Mouse (Mus musculus) natural killer cell, adult 2 months (primary cell): ENCODE measurements at regions not wholly inside any gene's neighbourhood (a gene's known extent, or its start where the extent isn't known, plus 50 kb on each side); places are given as distances from the start of the nearest gene placed in this dataset.

Experiments
- DNase-seq, 2 experiments: peaks; one replicate each; pipeline ENCODE4 v3.0.0; 2022; ENCODE audit warnings: low spot score in 2 of 2

- DNase-seq, result no peak
Measured at GRCm38 (mm10) chr1:194878440-194878839, 60.2 kb upstream of the Cd34 start.

- peak; percentile 92 to 93 for DNase-seq
Measured at GRCm38 (mm10) chr1:194879324-194880233, 59.0 kb upstream of the Cd34 start.

GRCm38 (mm10) chr1:194881556-194882223, 56.9 kb upstream of the Cd34 start:
- no peak for DNase-seq

GRCm38 (mm10) chr1:194885071-194885686, 53.4 kb upstream of the Cd34 start:
- DNase-seq, result no peak

GRCm38 (mm10) chr1:194885687-194886077, 52.9 kb upstream of the Cd34 start:
- DNase-seq, result no peak
